Mouse (Mus musculus) E14TG2a.4 (cell line): ENCODE data around the gene Tiam1.

Source experiments
- CTCF ChIP-seq: conservative IDR thresholded peaks from 2 replicates; pipeline ENCODE4 v1.5.1; 2014; ENCODE audit warnings: low read length
- POU5F1 ChIP-seq: IDR thresholded peaks from 2 replicates; pipeline ENCODE4 v1.6.1; 2014; ENCODE audit warnings: low read length, borderline replicate concordance

DNA sequence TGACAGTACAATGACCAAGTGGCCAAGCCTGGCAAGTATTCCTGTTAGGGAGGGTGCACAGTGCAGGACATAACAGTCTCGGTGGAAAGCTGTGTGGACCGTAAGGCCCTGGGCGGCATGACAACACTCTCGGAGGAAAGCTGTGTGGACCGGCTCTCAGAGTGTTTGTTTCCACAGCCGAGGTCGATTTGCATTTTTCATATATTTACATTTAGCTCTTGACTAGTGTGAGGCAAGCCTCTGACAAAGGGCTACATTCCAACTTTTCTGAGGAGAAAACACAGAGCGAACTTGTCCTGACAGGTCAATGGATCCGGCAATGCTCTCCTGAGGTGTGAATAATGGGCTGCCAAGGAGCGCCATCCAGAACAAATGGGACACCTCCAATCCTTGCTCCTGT is 209.0 kb downstream of the Tiam1 start:
- TF ChIP-seq CTCF (no peak), POU5F1 (no peak)
